Mouse (Mus musculus): Measurements from ENCODE around the gene Pga5.

The Pga5 gene

GRCm38 (mm10) chr19:10677915-10678771 is at the start of gene Pga5:
Gene Pga5 (minus strand): TSS chr19:10678071.
- DNase-seq (ENCODE audit: extremely low spot score, low spot score): peak; percentile 52

GRCm38 (mm10) chr19:10724629-10725363 is 46.9 kb upstream of the Pga5 start:
- no peak for DNase-seq (ENCODE audit: extremely low spot score, low spot score)

- DNase-seq (ENCODE audit: extremely low spot score, low spot score): no peak
These were observed 45.8 kb upstream of the Pga5 start for GRCm38 (mm10) chr19:10723649-10724048.

- no peak for DNase-seq (ENCODE audit: extremely low spot score, low spot score)
These were observed 45.2 kb upstream of the Pga5 start for GRCm38 (mm10) chr19:10723084-10723483.

GRCm38 (mm10) chr19:10721064-10721463 is 43.2 kb upstream of the Pga5 start:
- no peak for DNase-seq (ENCODE audit: extremely low spot score, low spot score)

GRCm38 (mm10) chr19:10720524-10720923 is 42.7 kb upstream of the Pga5 start:
- no peak for DNase-seq (ENCODE audit: extremely low spot score, low spot score)

- DNase-seq (ENCODE audit: extremely low spot score, low spot score): no peak
These were observed 41.9 kb upstream of the Pga5 start for GRCm38 (mm10) chr19:10719751-10720150.

- DNase-seq (ENCODE audit: extremely low spot score, low spot score): no peak
These were observed 40.4 kb upstream of the Pga5 start for GRCm38 (mm10) chr19:10718251-10718775.

GRCm38 (mm10) chr19:10715476-10715875 is 37.6 kb upstream of the Pga5 start:
- DNase-seq (ENCODE audit: extremely low spot score, low spot score): no peak

- peak; percentile 66 for DNase-seq (ENCODE audit: extremely low spot score, low spot score)
These were observed 37.0 kb upstream of the Pga5 start for GRCm38 (mm10) chr19:10714682-10715475.

GRCm38 (mm10) chr19:10714168-10714567 is 36.3 kb upstream of the Pga5 start:
- DNase-seq (ENCODE audit: extremely low spot score, low spot score): no peak

GRCm38 (mm10) chr19:10713551-10713950 is 35.7 kb upstream of the Pga5 start:
- no peak for DNase-seq (ENCODE audit: extremely low spot score, low spot score)

GRCm38 (mm10) chr19:10712646-10713045 is 34.8 kb upstream of the Pga5 start:
- no peak for DNase-seq (ENCODE audit: extremely low spot score, low spot score)

- DNase-seq (ENCODE audit: extremely low spot score, low spot score): no peak
These were observed 34.3 kb upstream of the Pga5 start for GRCm38 (mm10) chr19:10712194-10712593.

- no peak for DNase-seq (ENCODE audit: extremely low spot score, low spot score)
These were observed 32.9 kb upstream of the Pga5 start for GRCm38 (mm10) chr19:10710751-10711150.

- peak; percentile 36 for DNase-seq (ENCODE audit: extremely low spot score, low spot score)
These were observed 32.2 kb upstream of the Pga5 start for GRCm38 (mm10) chr19:10710088-10710511.

GRCm38 (mm10) chr19:10709360-10710087 is 31.7 kb upstream of the Pga5 start:
- peak; percentile 94 for DNase-seq (ENCODE audit: extremely low spot score, low spot score)

GRCm38 (mm10) chr19:10708900-10709299 is 31.0 kb upstream of the Pga5 start:
- no peak for DNase-seq (ENCODE audit: extremely low spot score, low spot score)

GRCm38 (mm10) chr19:10707881-10708280 is 30.0 kb upstream of the Pga5 start:
- DNase-seq (ENCODE audit: extremely low spot score, low spot score): no peak

- DNase-seq (ENCODE audit: extremely low spot score, low spot score): no peak
These were observed 29.4 kb upstream of the Pga5 start for GRCm38 (mm10) chr19:10707087-10707875.
